Mouse (Mus musculus) liver, embryonic 13.5 days (tissue): ENCODE measurements at regions not wholly inside any gene's neighbourhood (a gene's known extent, or its start where the extent isn't known, plus 50 kb on each side); places are given as distances from the start of the nearest gene placed in this dataset.
A peak's percentile ranks its signal among the peaks of the same experiment; 100 is the strongest.

Experiments used
- ATAC-seq: fragments of 200-750 bp; cut with Nextera tagmentation; 2 replicates; pipeline ENCODE4 v1.8.0; 2017; ENCODE audit warnings: low read depth, mild to moderate bottlenecking, moderate number of reproducible peaks, moderate library complexity
- DNase-seq: peaks from one replicate; pipeline ENCODE4 v3.0.0; 2022
- H3K27ac ChIP-seq: fragments of 300-500 bp; sonication (generic); 2 replicates; pipeline ENCODE4 v1.5.1; 2015; ENCODE audit warnings: moderate library complexity, mild to moderate bottlenecking, inconsistent platforms
- H3K27me3 ChIP-seq: fragments of 300-500 bp; sonication (generic); 2 replicates; pipeline ENCODE4 v1.6.1; 2015; ENCODE audit warnings: mild to moderate bottlenecking, inconsistent platforms
- H3K36me3 ChIP-seq: fragments of 300-500 bp; sonication (generic); 2 replicates; pipeline ENCODE4 v1.6.1; 2015; ENCODE audit warnings: mild to moderate bottlenecking, inconsistent platforms
- H3K4me1 ChIP-seq: fragments of 300-500 bp; sonication (generic); replicated peaks from 2 replicates; pipeline ENCODE4 v1.6.1; 2015; ENCODE audit warnings: inconsistent platforms
- H3K4me2 ChIP-seq: fragments of 300-500 bp; sonication (generic); 2 replicates; pipeline ENCODE4 v1.6.1; 2015; ENCODE audit warnings: inconsistent platforms, mild to moderate bottlenecking, moderate library complexity
- H3K4me3 ChIP-seq: fragments of 300-500 bp; sonication (generic); replicated peaks from 2 replicates; pipeline ENCODE4 v1.5.1; 2015; ENCODE audit warnings: mild to moderate bottlenecking, inconsistent platforms
- H3K9ac ChIP-seq: fragments of 300-500 bp; sonication (generic); 2 replicates; pipeline ENCODE4 v1.6.1; 2015; ENCODE audit warnings: mild to moderate bottlenecking, inconsistent platforms
- H3K9me3 ChIP-seq: fragments of 300-500 bp; sonication (generic); replicated peaks from 2 replicates; pipeline ENCODE4 v1.6.1; 2016; ENCODE audit warnings: inconsistent platforms
- WGBS: fragments of 180-500 bp; shearing (Covaris S2); methylation state at CpG from one replicate; pipeline ENCODE4 v1.1.7; 2015; ENCODE audit not compliant: insufficient replicate concordance; 5-methylcytosine and 5-hydroxymethylcytosine counted together

- Histone ChIP-seq H3K27me3 (no peaks in the 10 kb centered on the region), H3K4me3 (no peak overlapping the region), H3K4me2 (no peak overlapping the region), H3K27ac (no peak overlapping the region), H3K9ac (no peak overlapping the region), H3K9me3 (no peaks in the 10 kb centered on the region), H3K4me1 (no peaks in the 10 kb centered on the region), H3K36me3 (no peaks in the 10 kb centered on the region)
- no peak for DNase-seq
- 75% methylated on average over 8 of the region's 8 CpGs for WGBS
- ATAC-seq: no peak
These were observed 180.7 kb upstream of the Cited2 start for GRCm38 (mm10) chr10:17542104-17542846.

DNA sequence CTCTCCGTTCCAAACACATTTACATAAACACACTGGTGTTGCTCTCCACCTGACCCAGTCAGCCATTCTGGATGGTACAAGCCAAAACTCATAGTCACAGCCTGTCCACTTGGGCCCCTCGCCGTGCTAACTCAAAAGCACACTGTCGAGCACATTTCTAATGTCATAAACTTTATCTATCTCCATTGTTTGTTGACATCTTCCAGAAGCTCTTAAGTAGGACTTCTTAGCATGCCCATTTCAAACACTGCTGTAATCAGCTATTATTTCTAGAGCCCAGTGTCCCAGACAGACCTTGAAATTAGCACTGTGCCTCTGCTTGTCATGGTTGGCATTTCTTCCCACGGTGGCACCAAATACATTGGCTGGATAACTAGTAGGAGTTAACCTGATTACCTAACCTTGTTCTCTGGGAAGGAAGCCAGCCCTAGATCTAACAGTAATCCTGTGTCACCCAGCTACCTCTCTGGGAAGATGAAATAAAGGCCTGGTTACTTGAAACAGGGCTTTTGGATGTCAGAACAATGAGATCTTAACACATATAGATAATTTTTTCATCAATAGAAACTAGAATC is 180.1 kb upstream of the Cited2 start:
- Histone ChIP-seq H3K9ac (no peak overlapping the region), H3K27me3 (no peaks in the 10 kb centered on the region), H3K4me2 (no peak overlapping the region), H3K4me3 (no peak overlapping the region), H3K4me1 (no peaks in the 10 kb centered on the region), H3K36me3 (no peaks in the 10 kb centered on the region), H3K27ac (no peak overlapping the region), H3K9me3 (no peaks in the 10 kb centered on the region)
- DNase-seq: no peak
- ATAC-seq: no peak
- 71% methylated on average over 5 of the region's 5 CpGs for WGBS

GRCm38 (mm10) chr10:17545291-17545690 is 177.7 kb upstream of the Cited2 start:
- no peaks in the 10 kb centered on the region for H3K27me3 ChIP-seq
- peaks cover 12% of the 10 kb centered on the region for H3K4me1 ChIP-seq
- ATAC-seq (no peak), DNase-seq (no peak)
- no peak overlapping the region for H3K27ac ChIP-seq
- no peak overlapping the region for H3K4me2 ChIP-seq
- H3K9ac ChIP-seq: no peak overlapping the region
- H3K4me3 ChIP-seq: no peak overlapping the region
- H3K9me3 ChIP-seq: no peaks in the 10 kb centered on the region
- H3K36me3 ChIP-seq: no peaks in the 10 kb centered on the region

- Histone ChIP-seq H3K4me3 (no peak overlapping the region), H3K27ac (no peak overlapping the region), H3K36me3 (no peaks in the 10 kb centered on the region), H3K27me3 (no peaks in the 10 kb centered on the region), H3K4me2 (no peak overlapping the region), H3K9me3 (no peaks in the 10 kb centered on the region), H3K4me1 (peaks cover 15% of the 10 kb centered on the region), H3K9ac (no peak overlapping the region)
- whole genome bisulfite sequencing: 80% methylated on average over 3 of the region's 3 CpGs
- DNase-seq (no peak), ATAC-seq (no peak)
These were observed 175.0 kb upstream of the Cited2 start for GRCm38 (mm10) chr10:17547986-17548385.

DNA sequence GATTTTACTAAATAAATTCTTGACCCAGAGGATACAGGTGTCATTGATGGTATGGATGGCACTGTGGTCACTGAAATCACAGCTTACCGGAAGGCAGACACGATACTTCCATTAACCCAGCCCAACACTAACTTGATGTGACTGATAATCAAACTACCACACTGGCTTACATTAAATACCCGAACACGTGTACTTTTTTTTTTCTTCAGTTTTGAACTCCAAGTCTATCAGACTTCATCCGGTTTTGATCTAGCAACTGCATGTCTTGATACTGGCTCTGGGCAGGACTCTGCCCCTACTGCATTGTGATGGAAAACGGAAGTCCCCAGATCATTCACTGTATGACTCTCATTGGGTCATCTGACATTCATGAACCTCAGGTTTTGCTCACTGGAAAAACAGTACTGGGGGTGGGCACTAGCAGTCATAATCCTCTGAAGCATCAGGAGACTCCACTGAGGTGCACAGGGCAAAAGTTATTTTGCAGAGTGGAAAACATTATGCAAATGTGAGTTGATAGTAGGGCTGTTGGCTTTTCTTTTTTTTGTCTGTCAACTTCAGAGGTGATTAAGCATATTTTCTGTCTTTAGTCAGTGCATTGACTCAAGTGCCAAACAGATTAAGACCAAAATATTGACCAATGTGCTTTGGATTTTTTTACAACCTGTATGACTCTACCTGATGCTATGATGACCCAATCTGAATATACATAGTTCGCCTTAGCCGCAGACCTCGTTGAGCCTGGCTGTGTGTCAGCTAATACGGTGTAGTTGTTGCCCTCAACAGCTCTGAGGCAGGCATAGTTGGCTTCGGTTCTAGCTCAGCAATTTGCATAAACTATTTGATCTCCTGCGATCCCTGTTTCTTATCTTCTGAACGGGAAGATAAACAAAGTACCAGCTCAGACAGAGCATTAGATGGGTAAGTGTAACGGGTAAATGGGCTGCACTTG is 174.1 kb upstream of the Cited2 start:
- no peak overlapping the region for H3K27ac ChIP-seq
- no peak for ATAC-seq
- H3K4me3 ChIP-seq: no peak overlapping the region
- H3K4me1 ChIP-seq: peaks cover 15% of the 10 kb centered on the region
- 66% methylated on average over 14 of the region's 14 CpGs for WGBS
- H3K4me2 ChIP-seq: no peak overlapping the region
- H3K27me3 ChIP-seq: no peaks in the 10 kb centered on the region
- no peaks in the 10 kb centered on the region for H3K36me3 ChIP-seq
- no peak for DNase-seq
- H3K9ac ChIP-seq: no peak overlapping the region
- H3K9me3 ChIP-seq: no peaks in the 10 kb centered on the region

DNA sequence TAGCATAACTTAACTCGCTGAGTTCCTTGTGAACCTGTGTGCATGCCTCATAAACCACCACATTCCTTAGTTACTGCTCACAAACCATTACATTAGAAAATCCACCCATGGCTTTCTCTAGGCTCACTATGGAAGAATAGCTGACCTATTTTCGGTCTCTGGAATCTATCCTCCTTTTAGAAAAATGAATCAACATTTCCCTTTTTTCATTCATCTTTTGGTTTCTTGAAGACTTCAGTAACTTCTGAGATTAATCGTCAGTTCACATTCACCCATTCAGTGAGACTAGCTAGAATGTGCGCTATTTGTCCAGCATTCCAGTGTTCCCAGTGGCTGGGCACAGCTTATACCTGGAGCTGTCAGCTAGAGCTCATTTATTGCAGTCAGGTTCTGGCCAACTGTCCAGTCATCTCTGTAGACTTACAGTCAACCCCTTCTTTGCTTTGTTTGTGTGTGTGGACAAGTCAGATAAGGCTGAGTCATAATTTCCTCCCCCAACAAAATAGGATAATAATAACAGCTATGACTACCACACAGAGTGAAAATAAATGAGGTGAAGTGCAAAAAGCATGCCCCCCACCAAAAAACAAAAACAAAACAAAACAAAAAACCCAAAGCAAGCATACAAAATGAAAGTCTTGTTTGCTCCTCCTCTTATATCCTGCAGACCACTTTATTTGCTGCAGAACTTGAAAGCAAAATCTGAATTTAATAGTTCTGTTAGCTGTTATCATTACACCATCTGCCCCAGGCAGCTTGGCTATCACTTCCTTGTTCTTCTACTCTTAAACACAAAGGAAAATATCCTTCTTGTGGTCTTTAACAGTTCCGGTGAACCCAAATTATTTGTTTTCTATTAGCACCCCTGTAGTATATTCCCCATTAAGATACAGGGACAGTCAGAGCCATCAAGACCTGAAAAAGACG is 173.0 kb upstream of the Cited2 start:
- no peaks in the 10 kb centered on the region for H3K27me3 ChIP-seq
- no peaks in the 10 kb centered on the region for H3K36me3 ChIP-seq
- no peak overlapping the region for H3K4me3 ChIP-seq
- no peak overlapping the region for H3K9ac ChIP-seq
- no peak overlapping the region for H3K27ac ChIP-seq
- peaks cover 15% of the 10 kb centered on the region for H3K4me1 ChIP-seq
- 59% methylated on average over 6 of the region's 6 CpGs for WGBS
- no peaks in the 10 kb centered on the region for H3K9me3 ChIP-seq
- H3K4me2 ChIP-seq: no peak overlapping the region
- peak; percentile 68; the same call in 1 of the 2 replicates for ATAC-seq
- no peak for DNase-seq

GRCm38 (mm10) chr10:17550638-17551013 is 172.4 kb upstream of the Cited2 start:
- no peaks in the 10 kb centered on the region for H3K9me3 ChIP-seq
- no peak overlapping the region for H3K4me3 ChIP-seq
- DNase-seq: no peak
- peaks cover 15% of the 10 kb centered on the region for H3K4me1 ChIP-seq
- no peak overlapping the region for H3K9ac ChIP-seq
- H3K4me2 ChIP-seq: no peak overlapping the region
- 84% methylated on average over 6 of the region's 6 CpGs for WGBS
- H3K36me3 ChIP-seq: no peaks in the 10 kb centered on the region
- no peak for ATAC-seq
- no peaks in the 10 kb centered on the region for H3K27me3 ChIP-seq
- no peak overlapping the region for H3K27ac ChIP-seq

DNA sequence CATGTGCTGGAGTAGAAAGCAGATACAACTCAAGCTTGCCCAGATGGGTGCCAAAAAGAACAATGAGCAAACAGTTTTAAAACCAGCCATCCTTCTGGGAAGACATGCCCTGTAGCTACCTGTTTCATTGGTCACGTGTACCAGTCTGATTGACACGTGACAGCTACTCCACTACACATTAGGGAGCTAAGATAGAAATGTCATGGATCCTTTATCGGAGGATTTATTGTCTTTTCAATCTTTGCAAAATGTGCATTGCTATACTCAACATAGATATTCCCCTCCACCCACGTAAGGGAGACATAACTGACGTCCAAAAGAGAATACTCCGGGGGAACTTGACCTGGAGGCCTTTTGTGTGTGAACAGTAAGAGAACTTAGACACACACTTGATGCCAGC is 171.1 kb upstream of the Cited2 start:
- H3K4me3 ChIP-seq: no peak overlapping the region
- no peak overlapping the region for H3K9ac ChIP-seq
- ATAC-seq (no peak), DNase-seq (no peak)
- no peaks in the 10 kb centered on the region for H3K27me3 ChIP-seq
- no peak overlapping the region for H3K4me2 ChIP-seq
- no peaks in the 10 kb centered on the region for H3K9me3 ChIP-seq
- H3K36me3 ChIP-seq: no peaks in the 10 kb centered on the region
- H3K4me1 ChIP-seq: peaks cover 15% of the 10 kb centered on the region
- H3K27ac ChIP-seq: no peak overlapping the region
- WGBS: 75% methylated on average over 6 of the region's 6 CpGs

GRCm38 (mm10) chr10:17552277-17552676 is 170.7 kb upstream of the Cited2 start:
- DNase-seq: no peak
- no peaks in the 10 kb centered on the region for H3K36me3 ChIP-seq
- H3K4me1 ChIP-seq: peaks cover 15% of the 10 kb centered on the region
- H3K27ac ChIP-seq: no peak overlapping the region
- ATAC-seq: no peak
- H3K9ac ChIP-seq: no peak overlapping the region
- no peaks in the 10 kb centered on the region for H3K9me3 ChIP-seq
- no peaks in the 10 kb centered on the region for H3K27me3 ChIP-seq
- no peak overlapping the region for H3K4me2 ChIP-seq
- no peak overlapping the region for H3K4me3 ChIP-seq

GRCm38 (mm10) chr10:17556391-17556790 is 166.6 kb upstream of the Cited2 start:
- H3K9ac ChIP-seq: no peak overlapping the region
- no peak for ATAC-seq
- H3K36me3 ChIP-seq: no peaks in the 10 kb centered on the region
- 63% methylated on average over 4 of the region's 4 CpGs for WGBS
- no peaks in the 10 kb centered on the region for H3K9me3 ChIP-seq
- no peaks in the 10 kb centered on the region for H3K27me3 ChIP-seq
- H3K4me3 ChIP-seq: no peak overlapping the region
- H3K27ac ChIP-seq: no peak overlapping the region
- DNase-seq: no peak
- peaks cover 16% of the 10 kb centered on the region for H3K4me1 ChIP-seq
- H3K4me2 ChIP-seq: no peak overlapping the region
